Mouse (Mus musculus): ENCODE data around the gene Gm20388. TPM values are rescaled to one million over a fixed set of nuclear protein-coding genes. Genes with fewer than 3 reads are reported as not detected.

Gm20388 gene
- total and polyA plus RNA-seq, 3 experiments: 0.02 to 0.05 TPM; not detected in 1

DNA sequence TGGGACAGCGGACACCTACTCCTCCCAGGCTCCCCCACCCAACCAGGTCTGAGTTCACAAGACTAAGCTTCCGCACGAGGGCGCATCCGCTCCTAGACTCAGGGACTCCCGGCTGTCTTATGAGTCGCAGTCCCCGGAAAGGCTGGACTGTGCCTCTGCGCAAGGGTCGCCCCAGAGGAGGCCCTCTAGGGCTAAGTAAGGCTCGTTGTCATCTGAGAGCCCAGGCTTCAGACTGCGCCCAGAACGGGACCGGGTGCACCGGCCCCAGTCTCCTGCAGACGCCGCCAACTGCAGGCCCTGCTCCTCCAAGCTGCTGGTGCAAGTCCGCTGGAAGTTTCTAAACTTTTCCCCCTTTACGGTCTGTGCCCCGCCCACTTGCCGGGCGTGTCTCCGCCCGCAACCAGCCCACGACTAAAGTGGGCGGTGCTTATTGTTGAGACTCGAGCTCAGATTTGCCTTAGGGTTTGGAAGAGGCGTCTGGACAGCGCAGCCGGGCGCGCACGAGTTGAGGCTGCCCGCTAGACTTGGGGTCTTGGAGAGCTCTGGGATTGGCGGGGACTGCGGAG lies 1214.8 kb downstream of the Gm20388 start:
- no peaks in the 10 kb centered on the region for H3K4me1 ChIP-seq (ENCODE audit: insufficient read depth, low read depth, low read length)
- no peak for TF ChIP-seq POLR2AphosphoS5 (IDR thresholded peaks at IDR 0.05; ENCODE audit: insufficient replicate concordance, low read depth, low read length)
- no peak for TF ChIP-seq GATA1 (IDR thresholded peaks at IDR 0.05; ENCODE audit: borderline replicate concordance, low read length)
- no peak for TF ChIP-seq TAL1 (conservative IDR thresholded peaks at IDR 0.05; ENCODE audit: low read depth, low read length)
- TF ChIP-seq CTCF (IDR thresholded peaks at IDR 0.05; ENCODE audit: low read depth, low read length): no peak
- no peak for TF ChIP-seq GATA2 (IDR thresholded peaks at IDR 0.05; ENCODE audit: borderline replicate concordance, low read depth, low read length)
- no peak overlapping the region; the same call in 1 of the 2 replicates for H3K4me3 ChIP-seq (ENCODE audit: low read depth, low read length)
- H3K36me3 ChIP-seq (replicated peaks): no peaks in the 10 kb centered on the region
- ATAC-seq (ENCODE audit: extremely low read depth, insufficient number of reproducible peaks, low FRiP score, poor library complexity, severe bottlenecking) (no peak), DNase-seq (ENCODE audit: low spot score) (no peak)
- H3K9me3 ChIP-seq (replicated peaks): peaks cover 81% of the 10 kb centered on the region
- no peaks in the 10 kb centered on the region for H3K27me3 ChIP-seq (ENCODE audit: insufficient read depth, low read length)

DNA sequence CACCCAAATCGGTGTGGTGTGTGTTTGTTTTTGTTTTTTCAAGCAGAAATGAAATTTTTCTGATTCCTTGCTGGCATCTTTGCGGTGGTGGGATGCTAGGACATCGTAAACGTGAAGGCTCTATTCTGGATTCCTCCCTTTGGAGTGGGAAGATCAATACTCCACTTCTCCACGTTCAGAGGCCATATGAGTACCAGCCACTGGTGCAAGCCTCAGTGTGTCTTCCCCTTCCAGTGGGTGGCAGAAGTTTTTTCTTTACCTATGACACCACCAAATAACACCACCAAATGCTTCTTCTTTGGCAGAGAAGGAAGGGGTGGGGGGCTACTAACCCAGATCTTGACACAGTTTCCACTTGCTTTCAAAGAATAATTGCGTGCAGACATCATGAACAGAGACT lies 1215.5 kb downstream of the Gm20388 start:
- H3K4me1 ChIP-seq (ENCODE audit: insufficient read depth, low read depth, low read length): no peaks in the 10 kb centered on the region
- no peaks in the 10 kb centered on the region for H3K27me3 ChIP-seq (ENCODE audit: insufficient read depth, low read length)
- no peak overlapping the region for H3K4me3 ChIP-seq (ENCODE audit: low read depth, low read length)
- TF ChIP-seq GATA1 (IDR thresholded peaks at IDR 0.05; ENCODE audit: borderline replicate concordance, low read length) (no peak), CTCF (IDR thresholded peaks at IDR 0.05; ENCODE audit: low read depth, low read length) (no peak), TAL1 (conservative IDR thresholded peaks at IDR 0.05; ENCODE audit: low read depth, low read length) (no peak), GATA2 (IDR thresholded peaks at IDR 0.05; ENCODE audit: borderline replicate concordance, low read depth, low read length) (no peak), POLR2AphosphoS5 (IDR thresholded peaks at IDR 0.05; ENCODE audit: insufficient replicate concordance, low read depth, low read length) (no peak)
- ATAC-seq (ENCODE audit: extremely low read depth, insufficient number of reproducible peaks, low FRiP score, poor library complexity, severe bottlenecking) (no peak), DNase-seq (ENCODE audit: low spot score) (no peak)
- H3K36me3 ChIP-seq (replicated peaks): no peaks in the 10 kb centered on the region
- peaks cover 84% of the 10 kb centered on the region for H3K9me3 ChIP-seq (replicated peaks)

DNA sequence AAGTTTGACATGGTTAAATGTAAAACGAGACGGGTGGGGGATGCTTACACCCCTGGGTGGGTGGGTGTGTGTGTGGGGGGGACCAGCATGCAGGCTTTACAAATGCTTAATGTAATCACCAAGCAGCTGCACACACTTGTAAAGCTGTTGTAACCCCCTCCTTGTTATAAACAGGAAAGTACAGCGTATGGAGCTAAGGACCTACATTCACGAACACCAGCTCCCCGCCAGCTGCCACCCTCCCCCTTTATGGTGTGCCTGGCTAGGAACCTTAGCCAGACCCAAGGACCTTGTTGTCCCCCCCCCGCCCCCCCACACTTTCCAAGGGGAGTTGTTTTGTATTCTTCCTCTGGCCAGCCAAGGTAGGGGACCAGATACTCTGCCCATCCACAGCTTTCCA lies 1216.1 kb downstream of the Gm20388 start:
- Histone ChIP-seq H3K4me1 (ENCODE audit: insufficient read depth, low read depth, low read length) (no peaks in the 10 kb centered on the region), H3K9me3 (replicated peaks) (peaks cover 82% of the 10 kb centered on the region), H3K36me3 (replicated peaks) (no peaks in the 10 kb centered on the region), H3K4me3 (ENCODE audit: low read depth, low read length) (no peak overlapping the region), H3K27me3 (ENCODE audit: insufficient read depth, low read length) (no peaks in the 10 kb centered on the region)
- ATAC-seq (ENCODE audit: extremely low read depth, insufficient number of reproducible peaks, low FRiP score, poor library complexity, severe bottlenecking) (no peak), DNase-seq (ENCODE audit: low spot score) (no peak)
- TF ChIP-seq TAL1 (conservative IDR thresholded peaks at IDR 0.05; ENCODE audit: low read depth, low read length) (no peak), POLR2AphosphoS5 (IDR thresholded peaks at IDR 0.05; ENCODE audit: insufficient replicate concordance, low read depth, low read length) (no peak), GATA1 (IDR thresholded peaks at IDR 0.05; ENCODE audit: borderline replicate concordance, low read length) (no peak), CTCF (IDR thresholded peaks at IDR 0.05; ENCODE audit: low read depth, low read length) (no peak), GATA2 (IDR thresholded peaks at IDR 0.05; ENCODE audit: borderline replicate concordance, low read depth, low read length) (no peak)

DNA sequence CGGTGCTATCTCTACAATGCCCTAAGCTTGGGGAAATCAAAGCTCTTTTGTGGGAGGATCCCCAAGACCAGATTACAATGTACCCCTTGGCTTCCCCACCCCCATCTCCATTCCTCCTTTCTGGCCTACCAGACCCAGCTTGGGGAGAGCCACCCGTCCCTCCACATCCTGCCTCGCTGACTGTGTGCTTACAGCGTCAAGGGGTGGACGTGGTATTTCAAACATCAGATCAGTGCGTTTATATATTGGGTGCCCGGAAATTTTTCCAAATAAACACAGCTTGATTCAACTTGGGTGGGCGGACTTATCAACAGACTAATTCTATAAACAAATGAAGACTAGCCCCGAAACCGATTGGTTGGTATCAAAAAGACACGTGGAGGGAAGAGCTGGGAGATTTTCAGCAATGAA lies 1216.7 kb downstream of the Gm20388 start:
- no peaks in the 10 kb centered on the region for H3K36me3 ChIP-seq (replicated peaks)
- H3K4me3 ChIP-seq (ENCODE audit: low read depth, low read length): no peak overlapping the region
- H3K9me3 ChIP-seq (replicated peaks): peaks cover 79% of the 10 kb centered on the region
- H3K4me1 ChIP-seq (ENCODE audit: insufficient read depth, low read depth, low read length): no peaks in the 10 kb centered on the region
- no peak for DNase-seq (ENCODE audit: low spot score)
- TF ChIP-seq TAL1 (conservative IDR thresholded peaks at IDR 0.05; ENCODE audit: low read depth, low read length) (no peak), CTCF (IDR thresholded peaks at IDR 0.05; ENCODE audit: low read depth, low read length) (no peak), GATA1 (IDR thresholded peaks at IDR 0.05; ENCODE audit: borderline replicate concordance, low read length) (no peak), POLR2AphosphoS5 (IDR thresholded peaks at IDR 0.05; ENCODE audit: insufficient replicate concordance, low read depth, low read length) (no peak), GATA2 (IDR thresholded peaks at IDR 0.05; ENCODE audit: borderline replicate concordance, low read depth, low read length) (no peak)
- no peaks in the 10 kb centered on the region for H3K27me3 ChIP-seq (ENCODE audit: insufficient read depth, low read length)
- no peak for ATAC-seq (ENCODE audit: extremely low read depth, insufficient number of reproducible peaks, low FRiP score, poor library complexity, severe bottlenecking)

DNA sequence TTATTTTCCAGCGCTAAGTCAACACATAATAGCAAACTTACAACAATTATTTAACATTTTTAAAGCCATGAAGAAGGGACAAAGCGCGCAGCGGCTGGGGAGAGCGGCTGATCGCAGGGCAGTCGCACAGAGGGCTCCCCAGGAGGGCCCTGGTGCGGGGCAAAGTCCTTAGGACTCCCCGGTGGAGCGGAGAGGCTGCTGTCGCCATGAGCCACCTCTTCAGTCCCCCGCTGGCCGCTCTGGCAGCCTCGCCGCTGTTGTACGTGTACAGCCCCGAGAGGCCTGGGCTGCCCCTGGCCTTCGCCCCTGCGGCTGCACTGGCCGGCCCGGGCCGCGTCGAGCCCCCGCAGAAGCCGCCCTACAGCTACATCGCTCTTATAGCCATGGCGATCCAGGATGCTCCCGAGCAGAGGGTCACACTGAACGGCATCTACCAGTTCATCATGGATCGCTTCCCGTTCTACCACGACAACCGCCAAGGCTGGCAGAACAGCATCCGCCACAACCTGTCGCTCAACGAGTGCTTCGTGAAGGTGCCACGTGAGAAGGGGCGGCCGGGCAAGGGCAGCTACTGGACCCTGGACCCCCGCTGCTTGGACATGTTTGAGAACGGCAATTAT lies 1217.2 kb downstream of the Gm20388 start, which contains the start of gene Foxl1:
Gene Foxl1 (plus strand): TSS at position 185 of the 620 bp plus-strand sequence.
- H3K4me3 ChIP-seq (ENCODE audit: low read depth, low read length): peak within 1 kb of the TSS; percentile 4; the same call in 1 of the 2 replicates
- ATAC-seq (ENCODE audit: extremely low read depth, insufficient number of reproducible peaks, low FRiP score, poor library complexity, severe bottlenecking) (no peak), DNase-seq (ENCODE audit: low spot score) (no peak)
- no peaks in the 10 kb centered on the region for H3K4me1 ChIP-seq (ENCODE audit: insufficient read depth, low read depth, low read length)
- peaks cover 79% of the 10 kb centered on the region for H3K9me3 ChIP-seq (replicated peaks)
- no peaks in the 10 kb centered on the region for H3K27me3 ChIP-seq (ENCODE audit: insufficient read depth, low read length)
- H3K36me3 ChIP-seq (replicated peaks): no peaks in the 10 kb centered on the region
- TF ChIP-seq TAL1 (conservative IDR thresholded peaks at IDR 0.05; ENCODE audit: low read depth, low read length): no peak
- no peak for TF ChIP-seq GATA1 (IDR thresholded peaks at IDR 0.05; ENCODE audit: borderline replicate concordance, low read length)
- TF ChIP-seq CTCF (IDR thresholded peaks at IDR 0.05; ENCODE audit: low read depth, low read length): no peak
- no peak for TF ChIP-seq GATA2 (IDR thresholded peaks at IDR 0.05; ENCODE audit: borderline replicate concordance, low read depth, low read length)
- TF ChIP-seq POLR2AphosphoS5 (IDR thresholded peaks at IDR 0.05; ENCODE audit: insufficient replicate concordance, low read depth, low read length): no peak

DNA sequence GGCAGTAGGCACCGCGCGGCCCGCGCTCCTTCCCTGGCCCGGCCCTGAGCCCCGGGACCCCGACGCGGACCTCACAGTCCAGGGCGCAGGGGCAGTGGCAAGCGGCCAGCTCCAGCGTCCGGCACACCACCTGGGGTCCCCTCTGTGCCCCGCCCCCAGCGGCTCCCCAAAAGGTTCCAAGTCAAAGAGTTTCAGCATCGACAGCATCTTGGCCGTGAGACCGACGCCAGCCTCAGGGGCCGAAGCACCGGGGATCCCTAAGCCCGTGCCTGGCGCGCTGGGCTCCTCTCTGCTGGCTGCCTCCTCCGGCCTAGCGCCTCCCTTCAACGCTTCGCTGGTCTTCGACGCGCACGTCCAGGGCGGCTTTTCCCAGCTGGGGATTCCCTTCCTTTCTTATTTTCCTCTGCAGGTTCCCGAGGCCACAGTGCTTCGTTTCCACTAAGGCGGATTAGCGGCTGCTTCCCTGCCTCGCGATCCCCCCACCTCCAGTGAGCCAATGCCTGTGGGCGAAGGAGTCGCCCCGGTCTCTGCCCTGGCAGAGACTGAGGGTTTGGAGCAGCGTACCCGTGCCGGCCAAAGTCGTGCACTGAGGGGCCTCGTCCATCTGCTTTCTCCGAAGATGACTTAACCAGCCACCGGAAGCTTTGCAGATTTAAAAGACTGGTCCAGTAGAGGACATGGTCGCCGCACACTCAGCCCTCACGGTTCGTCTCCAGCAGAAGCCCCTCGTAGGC lies 1218.1 kb downstream of the Gm20388 start:
- DNase-seq (ENCODE audit: low spot score) (no peak), ATAC-seq (ENCODE audit: extremely low read depth, insufficient number of reproducible peaks, low FRiP score, poor library complexity, severe bottlenecking) (no peak)
- Histone ChIP-seq H3K9me3 (replicated peaks) (peaks cover 82% of the 10 kb centered on the region), H3K36me3 (replicated peaks) (no peaks in the 10 kb centered on the region), H3K27me3 (ENCODE audit: insufficient read depth, low read length) (no peaks in the 10 kb centered on the region), H3K4me3 (ENCODE audit: low read depth, low read length) (no peak overlapping the region; the same call in 1 of the 2 replicates), H3K4me1 (ENCODE audit: insufficient read depth, low read depth, low read length) (no peaks in the 10 kb centered on the region)
- TF ChIP-seq GATA1 (IDR thresholded peaks at IDR 0.05; ENCODE audit: borderline replicate concordance, low read length) (no peak), TAL1 (conservative IDR thresholded peaks at IDR 0.05; ENCODE audit: low read depth, low read length) (no peak), GATA2 (IDR thresholded peaks at IDR 0.05; ENCODE audit: borderline replicate concordance, low read depth, low read length) (no peak), CTCF (IDR thresholded peaks at IDR 0.05; ENCODE audit: low read depth, low read length) (no peak), POLR2AphosphoS5 (IDR thresholded peaks at IDR 0.05; ENCODE audit: insufficient replicate concordance, low read depth, low read length) (no peak)

All from G1E (cell line).